Mouse (Mus musculus): ENCODE results near the gene Cmya5.

Gene Cmya5

GRCm38 (mm10) chr13:93062860-93063636 is 81.5 kb downstream of the Cmya5 start:
- DNase-seq (ENCODE audit: low spot score in 2 of 2), result peak; percentile 71 to 73

GRCm38 (mm10) chr13:93061311-93061710 is 83.2 kb downstream of the Cmya5 start:
- no peak for DNase-seq (ENCODE audit: low spot score in 2 of 2)

- DNase-seq (ENCODE audit: low spot score in 2 of 2), result no peak
These were observed 84.1 kb downstream of the Cmya5 start for GRCm38 (mm10) chr13:93060437-93060836.

DNA sequence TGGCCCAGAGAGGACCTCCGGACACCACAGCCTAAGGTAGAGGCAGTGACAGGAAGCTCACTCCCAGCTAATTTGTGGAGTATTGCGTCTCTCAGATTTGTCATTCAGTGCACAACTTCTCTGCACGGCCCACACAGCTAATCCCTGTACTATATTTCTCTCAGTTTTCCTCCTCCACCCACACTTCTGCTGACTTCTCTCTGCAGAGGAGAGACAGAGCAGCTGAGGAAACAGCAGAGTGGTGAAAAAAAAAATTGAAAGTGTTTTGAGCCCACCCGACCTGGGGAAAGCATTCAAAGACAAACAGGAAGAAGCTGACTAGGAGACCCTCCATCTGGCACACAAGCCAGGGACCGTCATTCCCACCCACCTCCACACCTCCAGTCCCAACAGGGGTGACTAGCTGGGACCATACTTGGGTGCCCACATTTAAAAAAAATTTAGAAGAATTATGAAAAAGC is 85.9 kb downstream of the Cmya5 start:
- DNase-seq (ENCODE audit: low spot score in 2 of 2), result peak; percentile 40 to 69

DNA sequence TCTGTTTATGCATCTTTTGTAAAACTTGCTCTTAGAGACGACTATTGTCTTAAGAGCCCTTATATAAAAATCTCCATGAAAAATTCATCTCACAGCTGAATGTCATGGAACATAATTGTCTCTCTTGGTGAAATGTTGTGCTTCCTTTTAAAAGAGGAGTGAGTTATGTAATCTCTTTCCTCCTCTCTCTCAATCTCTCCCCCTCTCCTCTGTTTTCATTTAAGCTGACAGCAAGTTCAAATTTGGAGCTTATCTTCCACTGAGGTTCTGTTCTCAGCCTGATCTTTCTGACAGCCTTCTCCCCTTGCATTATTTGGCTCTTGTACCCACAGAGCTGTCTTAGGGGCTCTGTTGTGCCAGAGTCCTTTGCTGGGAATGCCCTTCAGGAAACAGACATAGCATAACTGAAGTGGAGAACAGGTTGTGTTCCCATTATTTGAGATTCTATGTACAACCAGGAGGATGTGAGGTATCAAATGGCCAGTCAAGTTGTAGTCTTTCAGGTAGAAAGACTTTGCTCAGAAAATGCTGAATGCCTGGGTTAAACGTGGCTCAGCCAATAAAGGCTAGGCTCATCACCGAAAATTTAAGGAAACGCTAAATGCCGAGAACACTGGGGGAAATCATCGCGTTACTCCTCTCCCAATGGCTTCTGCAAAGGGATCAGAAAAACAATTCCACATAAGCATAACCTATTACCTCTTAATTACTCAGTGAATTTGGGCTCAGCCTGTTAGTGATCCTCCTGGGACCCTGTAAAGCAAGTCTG is 86.8 kb downstream of the Cmya5 start:
- no peak for DNase-seq (ENCODE audit: low spot score in 2 of 2)

DNA sequence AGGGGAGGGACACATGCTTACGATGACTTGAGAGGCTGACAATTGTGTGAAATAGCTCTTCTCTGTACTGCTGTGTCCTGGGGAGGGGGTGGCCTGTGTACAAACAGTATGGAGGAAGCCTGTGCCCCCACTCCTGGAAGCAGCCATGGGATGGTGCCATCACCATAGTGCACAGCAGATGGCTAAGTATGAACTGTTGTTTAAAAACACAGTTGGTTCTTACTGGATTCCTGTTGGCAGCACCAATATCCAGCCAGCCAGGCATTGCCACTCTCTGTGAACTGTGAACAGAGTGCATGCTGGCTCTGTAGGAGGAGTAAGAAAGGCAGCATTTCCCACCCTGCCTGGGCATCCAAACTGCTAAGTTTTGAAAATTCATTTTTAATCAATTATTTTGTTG is 88.4 kb downstream of the Cmya5 start:
- peak in 1 of 2 experiments; percentile 44 for DNase-seq (ENCODE audit: low spot score in 2 of 2)

DNA sequence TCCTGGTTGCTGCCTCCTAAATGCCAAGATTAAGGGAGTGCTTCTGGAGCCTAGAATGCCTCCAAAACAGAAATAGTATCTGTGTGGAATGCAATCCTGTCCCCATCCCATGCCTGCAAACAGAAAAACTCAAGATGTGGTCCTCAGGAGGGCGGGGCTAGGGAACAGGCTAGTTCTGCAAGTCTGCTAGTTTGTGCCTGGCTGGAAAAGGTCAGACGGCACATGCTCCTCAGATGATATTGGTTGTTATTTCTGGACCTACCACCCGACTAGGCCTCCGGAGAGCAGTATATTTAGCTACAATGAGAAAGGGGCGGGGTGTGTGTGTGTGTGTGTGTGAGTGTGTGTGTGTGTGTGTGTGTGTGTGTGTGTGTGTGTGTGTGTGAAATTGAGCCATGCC is 93.0 kb downstream of the Cmya5 start:
- DNase-seq (ENCODE audit: low spot score in 2 of 2), result no peak

DNA sequence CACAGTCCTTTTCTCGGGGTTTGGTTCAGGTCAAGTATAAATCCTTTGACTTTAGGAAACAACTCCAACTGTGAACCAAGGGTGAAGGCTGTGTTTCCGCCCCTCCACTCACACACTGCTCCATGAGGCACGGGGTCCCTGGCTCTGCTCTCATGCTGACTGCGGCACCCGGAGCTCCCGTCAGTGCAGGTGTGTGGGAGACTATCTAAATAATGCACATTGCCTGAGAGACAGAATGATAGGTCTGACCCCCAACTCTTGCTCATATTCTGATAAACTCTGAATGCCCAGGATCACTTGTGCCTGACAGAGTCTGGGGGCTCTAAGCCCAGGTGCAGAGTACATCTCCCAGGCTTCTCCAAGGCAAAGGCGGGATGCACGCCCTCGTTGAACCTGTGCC is 103.5 kb downstream of the Cmya5 start:
- no peak for DNase-seq (ENCODE audit: low spot score in 2 of 2)

DNA sequence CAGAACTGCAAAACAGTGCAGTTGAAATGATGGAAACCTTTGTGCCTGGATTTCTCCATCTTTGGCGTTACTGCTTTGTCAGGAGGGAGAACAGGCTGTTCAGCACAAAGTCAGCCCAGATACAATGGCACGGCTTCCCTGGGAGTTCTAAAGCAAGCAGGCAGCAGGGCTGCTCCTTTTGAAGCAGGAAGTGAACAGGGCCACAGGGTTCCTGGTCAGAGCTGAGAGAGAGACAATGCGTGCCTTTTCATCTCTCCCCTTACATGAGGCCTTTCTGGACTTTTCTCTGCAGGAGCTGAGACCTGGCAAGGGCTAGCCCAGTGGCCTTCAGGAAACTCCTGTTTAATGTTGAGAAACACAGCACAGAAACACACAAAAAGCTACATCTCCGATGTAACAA is 108.3 kb downstream of the Cmya5 start:
- no peak for DNase-seq (ENCODE audit: low spot score in 2 of 2)

DNA sequence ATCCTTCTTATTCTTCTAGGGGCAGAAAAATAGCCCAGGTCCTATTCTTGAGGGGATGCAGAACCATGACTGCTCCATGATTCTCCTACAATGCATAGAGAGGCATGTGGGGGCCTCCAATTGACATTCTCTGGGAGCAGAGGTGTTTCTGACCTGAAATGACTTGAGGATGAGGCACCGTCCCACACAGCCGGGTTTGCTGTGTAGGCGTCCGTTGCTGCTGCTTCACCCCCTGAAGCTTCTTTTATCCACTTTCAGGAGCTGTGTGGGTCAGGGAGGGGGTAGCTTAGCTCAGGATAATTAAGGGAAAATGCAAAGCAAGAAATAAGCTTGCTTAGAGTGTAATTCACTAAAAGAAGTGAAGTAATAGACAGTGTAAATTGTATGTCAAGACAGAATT is 115.2 kb downstream of the Cmya5 start:
- no peak for DNase-seq (ENCODE audit: low spot score in 2 of 2)

DNA sequence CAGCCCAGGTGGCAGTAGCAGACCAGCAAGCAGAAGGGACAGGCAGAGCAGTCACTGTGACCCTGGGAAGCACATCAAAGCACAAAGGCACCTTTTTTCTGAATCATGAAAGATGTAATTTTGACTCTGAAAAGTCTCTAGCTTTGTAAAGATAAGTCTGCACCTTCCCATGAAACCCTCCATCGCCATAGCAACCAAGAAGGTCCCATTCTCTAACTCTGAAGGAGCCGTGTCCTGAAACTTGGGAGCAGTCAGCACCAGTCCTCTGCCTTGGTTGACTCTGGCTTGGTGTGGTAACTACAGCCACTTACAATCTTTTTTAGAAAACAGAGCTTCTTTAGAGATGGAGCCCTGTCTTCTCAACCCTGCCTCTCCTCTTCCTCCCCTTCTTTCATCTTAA is 119.7 kb downstream of the Cmya5 start:
- no peak for DNase-seq (ENCODE audit: low spot score in 2 of 2)

DNA sequence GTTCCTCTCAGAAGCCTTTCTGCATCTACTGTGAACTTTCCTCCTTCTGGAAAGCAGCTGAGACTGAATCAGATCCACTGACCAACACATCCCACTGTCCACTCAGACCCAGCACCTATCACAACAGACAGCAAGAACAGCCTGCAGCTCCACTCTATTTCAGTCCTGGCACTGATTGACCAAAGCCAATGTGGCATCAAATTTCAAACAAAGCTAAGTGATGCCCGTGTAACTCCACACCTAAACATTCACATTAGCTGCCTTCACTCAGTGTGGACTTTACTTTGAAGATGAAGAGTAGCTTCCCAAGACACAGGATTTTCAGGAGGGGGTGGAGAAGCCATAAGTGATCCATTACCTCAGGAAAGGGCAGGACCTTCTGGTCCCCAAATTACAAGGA is 122.4 kb downstream of the Cmya5 start:
- DNase-seq (ENCODE audit: low spot score in 2 of 2), result no peak

DNA sequence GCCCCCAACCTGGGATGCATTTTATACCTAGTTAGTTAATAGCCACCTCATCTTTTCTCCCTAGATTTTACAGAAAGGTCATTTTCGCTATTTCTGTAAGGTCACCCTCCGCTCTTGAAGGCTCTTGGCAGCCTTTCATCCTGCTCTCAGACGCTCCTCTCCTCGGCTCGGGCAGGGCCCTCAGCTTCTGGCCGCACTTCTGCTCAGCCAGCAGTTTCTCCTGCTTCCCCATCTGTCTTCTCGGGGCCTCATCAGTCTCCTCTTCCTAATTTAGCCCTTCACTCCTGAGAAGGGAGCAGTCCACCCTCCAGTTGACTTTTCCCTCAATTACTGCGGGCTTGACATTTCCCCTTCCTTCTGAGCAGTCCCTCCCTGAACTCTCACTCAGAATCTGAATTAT is 131.6 kb downstream of the Cmya5 start:
- peak; percentile 56 to 60 for DNase-seq (ENCODE audit: low spot score in 2 of 2)

- DNase-seq (ENCODE audit: low spot score in 2 of 2), result no peak
These were observed 133.2 kb downstream of the Cmya5 start for GRCm38 (mm10) chr13:93011315-93011714.

DNA sequence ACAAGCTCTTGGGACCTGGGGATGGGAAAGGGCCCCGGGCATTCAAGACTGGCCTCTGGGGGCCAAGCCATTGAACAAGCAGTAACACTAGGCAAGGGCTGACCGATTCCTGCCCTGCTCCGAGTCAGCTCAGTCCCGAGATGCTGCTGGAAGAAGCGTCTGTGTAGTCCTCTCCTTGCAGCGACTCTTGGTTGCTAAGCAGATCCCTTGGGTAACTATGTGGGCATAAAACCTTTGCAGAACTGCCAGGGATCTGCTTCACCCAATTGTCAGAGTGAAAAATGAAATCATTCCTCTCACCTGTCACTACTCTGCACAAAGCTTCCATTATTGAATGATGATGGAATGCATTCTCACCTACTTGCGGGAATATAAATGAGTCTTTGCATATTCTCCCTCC is 134.0 kb downstream of the Cmya5 start:
- peak; percentile 62 to 75 for DNase-seq (ENCODE audit: low spot score in 2 of 2)

- no peak for DNase-seq (ENCODE audit: low spot score in 2 of 2)
These were observed 137.4 kb downstream of the Cmya5 start for GRCm38 (mm10) chr13:93007078-93007477.

GRCm38 (mm10) chr13:93006347-93006746 is 138.2 kb downstream of the Cmya5 start:
- DNase-seq (ENCODE audit: low spot score in 2 of 2), result peak; percentile 55 to 75

GRCm38 (mm10) chr13:93004003-93004402 is 140.5 kb downstream of the Cmya5 start:
- peak in 1 of 2 experiments; percentile 27 for DNase-seq (ENCODE audit: low spot score in 2 of 2)

GRCm38 (mm10) chr13:93002456-93002855 is 142.1 kb downstream of the Cmya5 start:
- peak in 1 of 2 experiments; percentile 33 for DNase-seq (ENCODE audit: low spot score in 2 of 2)

- DNase-seq (ENCODE audit: low spot score in 2 of 2), result peak; percentile 55 to 56
These were observed 143.7 kb downstream of the Cmya5 start for GRCm38 (mm10) chr13:93000640-93001351.

GRCm38 (mm10) chr13:92999860-93000259 is 144.7 kb downstream of the Cmya5 start:
- peak; percentile 60 to 82 for DNase-seq (ENCODE audit: low spot score in 2 of 2)

- DNase-seq (ENCODE audit: low spot score in 2 of 2), result no peak
These were observed 149.8 kb downstream of the Cmya5 start for GRCm38 (mm10) chr13:92994743-92995142.

Data from right cerebral cortex, postnatal 10 days (tissue).